Mouse (Mus musculus): ENCODE measurements around the gene Zfp691.

Zfp691 gene

DNA sequence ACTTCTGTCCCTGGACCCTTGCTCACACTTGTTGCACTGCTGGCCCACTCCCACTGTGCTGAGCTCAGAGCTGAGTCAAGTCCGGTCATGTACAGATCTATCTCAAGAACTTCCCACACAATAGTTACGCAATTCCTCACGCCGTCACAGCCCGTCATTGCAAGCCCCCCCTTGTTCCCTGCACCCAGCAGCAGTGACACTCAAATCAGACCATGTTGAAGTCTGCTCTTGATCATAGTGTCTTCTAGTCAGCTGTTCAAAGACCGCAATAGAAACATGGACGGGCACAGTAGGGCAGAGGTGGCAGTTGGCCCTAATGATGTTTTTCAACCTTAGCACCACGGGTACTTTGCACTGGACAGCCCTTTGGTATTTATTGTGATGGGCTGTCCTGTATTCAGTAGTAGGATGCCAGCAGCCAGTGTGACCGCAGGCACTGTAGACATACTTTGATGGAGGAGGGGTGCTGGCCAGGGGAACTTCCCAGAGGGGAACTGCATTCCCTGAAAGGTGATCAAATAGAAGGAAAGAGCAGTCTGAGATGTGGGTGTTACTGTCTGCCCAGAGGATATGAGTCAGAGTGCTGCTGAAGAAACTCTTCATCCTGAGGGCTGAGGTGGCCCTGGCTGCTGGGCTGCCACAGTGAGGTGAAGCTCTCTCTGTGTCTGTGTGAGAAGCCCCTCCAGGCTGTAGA, 48.3 kb downstream of the Zfp691 start:
- in situ Hi-C loops (cut with MboI): no loop called here

- in situ Hi-C loops (cut with MboI): no loop called here
Observed at GRCm38 (mm10) chr4:119124771-119125273, 49.2 kb downstream of the Zfp691 start.

DNA sequence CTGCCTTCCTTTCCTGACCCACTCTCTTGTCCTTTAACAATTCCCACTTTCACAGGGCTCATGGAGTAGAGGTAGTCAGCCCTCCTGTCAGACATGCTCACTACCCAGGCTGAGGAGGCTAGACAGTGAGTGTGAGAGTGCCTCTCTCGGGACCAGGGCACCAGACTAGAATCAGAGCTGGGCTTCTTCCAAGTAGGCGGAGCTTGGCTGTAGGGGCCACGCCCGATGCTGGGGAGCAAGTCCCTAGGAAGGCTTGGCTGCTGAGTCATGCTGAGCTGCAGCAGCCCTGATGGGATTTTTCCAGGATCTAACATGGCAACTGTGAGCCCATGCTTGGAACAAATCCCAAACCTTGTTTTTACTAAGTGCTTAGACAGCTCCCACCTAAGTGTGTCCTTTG, 52.7 kb downstream of the Zfp691 start:
- in situ Hi-C loops (cut with MboI): no loop called here

- in situ Hi-C loops (cut with MboI): no loop called here
Observed at GRCm38 (mm10) chr4:119120095-119120494, 53.9 kb downstream of the Zfp691 start.
